Mouse (Mus musculus) stomach, embryonic 15.5 days (tissue): ENCODE results near the gene Cox6a2. TPM values are rescaled to one million over a fixed set of nuclear protein-coding genes. Genes with fewer than 3 reads are reported as not detected.

Source experiments
- ATAC-seq: fragments of 200-750 bp; cut with Nextera tagmentation; 2 replicates; pipeline ENCODE4 v1.8.0; 2017; ENCODE audit warnings: low read depth, moderate number of reproducible peaks, moderate TSS enrichment; ENCODE audit not compliant: insufficient read depth, low FRiP score
- H3K27ac ChIP-seq: fragments of 300-500 bp; sonication (generic); 2 replicates; pipeline ENCODE4 v1.5.1; 2015; ENCODE audit warnings: mild to moderate bottlenecking, inconsistent platforms
- H3K27me3 ChIP-seq: fragments of 300-500 bp; sonication (generic); replicated peaks from 2 replicates; pipeline ENCODE4 v1.6.1; 2015; ENCODE audit warnings: inconsistent platforms
- H3K36me3 ChIP-seq: fragments of 300-500 bp; sonication (generic); 2 replicates; pipeline ENCODE4 v1.6.1; 2015; ENCODE audit warnings: inconsistent platforms
- H3K4me1 ChIP-seq: fragments of 300-500 bp; sonication (generic); 2 replicates; pipeline ENCODE4 v1.6.1; 2015; ENCODE audit warnings: inconsistent platforms
- H3K4me2 ChIP-seq: fragments of 300-500 bp; sonication (generic); 2 replicates; pipeline ENCODE4 v1.6.1; 2015; ENCODE audit warnings: mild to moderate bottlenecking, inconsistent platforms
- H3K4me3 ChIP-seq: fragments of 300-500 bp; sonication (generic); replicated peaks from 2 replicates; pipeline ENCODE4 v1.5.1; 2015; ENCODE audit warnings: inconsistent platforms
- H3K9ac ChIP-seq: fragments of 300-500 bp; sonication (generic); 2 replicates; pipeline ENCODE4 v1.6.1; 2015; ENCODE audit warnings: inconsistent platforms
- H3K9me3 ChIP-seq: fragments of 300-500 bp; sonication (generic); 2 replicates; pipeline ENCODE4 v1.6.1; 2016; ENCODE audit warnings: inconsistent platforms
- WGBS: fragments of 180-500 bp; shearing (Covaris S2); methylation state at CpG from one replicate; pipeline ENCODE4 v1.1.7; 2015; 5-methylcytosine and 5-hydroxymethylcytosine counted together
- polyA plus RNA-seq: library from polyadenylated mRNA; unstranded; fragments of >200 nt; fragmentation: Nextera tagmentation; extraction: Ambion mirVana; gene quantifications from 2 replicates; pipeline ENCODE4 v1.2.1, GENCODE M21; 2015

Cox6a2 gene
- polyA plus RNA-seq, 1 experiment from 2014 or later = 1.0 TPM

DNA sequence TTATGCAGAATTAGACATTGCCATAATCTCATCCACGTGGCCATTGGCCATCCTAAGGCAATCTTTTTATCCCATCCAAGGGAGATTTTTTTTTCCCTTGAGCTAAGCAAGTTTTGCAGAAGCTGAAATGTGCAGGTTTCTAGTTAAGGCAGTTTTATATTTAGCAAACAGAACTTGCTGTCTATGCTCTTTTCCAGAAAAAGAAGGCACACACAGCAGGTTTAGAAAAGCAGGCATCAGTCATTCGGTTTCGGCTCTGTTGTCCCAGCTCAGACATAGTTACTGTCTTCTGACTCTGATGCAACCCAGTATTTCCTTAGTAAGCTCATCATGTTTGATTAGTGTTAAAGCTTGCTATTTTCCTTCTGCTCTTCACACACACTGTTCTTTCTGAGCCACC lies 14.7 kb upstream of the Cox6a2 start:
- H3K27me3 ChIP-seq = no peaks in the 10 kb centered on the region
- ATAC-seq = no peak
- no peak overlapping the region for H3K4me2 ChIP-seq
- no peak overlapping the region for H3K9ac ChIP-seq
- no peaks in the 10 kb centered on the region for H3K4me1 ChIP-seq
- 89% methylated on average over 3 of the region's 3 CpGs for WGBS
- H3K4me3 ChIP-seq = no peak overlapping the region
- H3K9me3 ChIP-seq = no peaks in the 10 kb centered on the region
- no peak overlapping the region for H3K27ac ChIP-seq
- no peaks in the 10 kb centered on the region for H3K36me3 ChIP-seq

GRCm38 (mm10) chr7:128219952-128220351 lies 13.8 kb upstream of the Cox6a2 start:
- Histone ChIP-seq H3K9me3 (no peaks in the 10 kb centered on the region), H3K27me3 (no peaks in the 10 kb centered on the region), H3K4me2 (no peak overlapping the region), H3K9ac (no peak overlapping the region), H3K4me3 (no peak overlapping the region), H3K36me3 (no peaks in the 10 kb centered on the region), H3K4me1 (no peaks in the 10 kb centered on the region), H3K27ac (no peak overlapping the region)
- 77% methylated on average over 4 of the region's 4 CpGs for WGBS
- ATAC-seq = no peak

- H3K4me2 ChIP-seq = no peak overlapping the region
- H3K36me3 ChIP-seq = no peaks in the 10 kb centered on the region
- no peaks in the 10 kb centered on the region for H3K27me3 ChIP-seq
- H3K9ac ChIP-seq = no peak overlapping the region
- no peak overlapping the region for H3K4me3 ChIP-seq
- H3K4me1 ChIP-seq = no peaks in the 10 kb centered on the region
- H3K27ac ChIP-seq = no peak overlapping the region
- ATAC-seq = no peak
- no peaks in the 10 kb centered on the region for H3K9me3 ChIP-seq
- WGBS = 32% methylated on average over 3 of the region's 3 CpGs
Measured at GRCm38 (mm10) chr7:128209826-128210225, 3.6 kb upstream of the Cox6a2 start.

GRCm38 (mm10) chr7:128208187-128208586 lies 2.0 kb upstream of the Cox6a2 start:
- H3K4me2 ChIP-seq = no peak overlapping the region
- H3K36me3 ChIP-seq = no peaks in the 10 kb centered on the region
- H3K4me1 ChIP-seq = no peaks in the 10 kb centered on the region
- no peak overlapping the region for H3K27ac ChIP-seq
- WGBS = 7% methylated on average over 4 of the region's 4 CpGs
- no peaks in the 10 kb centered on the region for H3K27me3 ChIP-seq
- no peak for ATAC-seq
- no peak overlapping the region for H3K9ac ChIP-seq
- no peak overlapping the region for H3K4me3 ChIP-seq
- no peaks in the 10 kb centered on the region for H3K9me3 ChIP-seq

DNA sequence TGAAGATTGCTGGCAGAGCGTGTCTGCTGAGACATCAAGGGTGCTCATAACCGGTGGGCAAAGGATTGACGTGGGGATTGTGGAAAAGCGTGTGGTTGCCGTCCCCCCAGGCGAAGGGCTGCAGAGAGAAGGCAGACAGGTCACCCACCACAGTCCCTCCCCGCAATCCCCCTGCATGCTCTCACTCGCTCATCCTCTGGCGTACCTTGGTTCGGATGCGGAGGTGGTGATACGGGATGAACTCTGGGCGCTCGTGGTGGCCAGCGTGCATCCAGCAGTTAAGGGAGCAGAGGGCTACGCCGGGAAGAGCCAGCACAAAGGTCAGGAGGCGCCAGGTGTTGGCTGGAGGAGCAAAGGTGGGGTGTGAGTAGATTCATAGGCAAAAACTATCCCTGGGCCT lies 492 bp downstream of the Cox6a2 start:
- no peaks in the 10 kb centered on the region for H3K4me1 ChIP-seq
- no peak overlapping the region for H3K9ac ChIP-seq
- ATAC-seq = no peak
- no peak overlapping the region for H3K4me2 ChIP-seq
- H3K9me3 ChIP-seq = no peaks in the 10 kb centered on the region
- no peak overlapping the region for H3K4me3 ChIP-seq
- H3K36me3 ChIP-seq = no peaks in the 10 kb centered on the region
- no peak overlapping the region for H3K27ac ChIP-seq
- no peaks in the 10 kb centered on the region for H3K27me3 ChIP-seq
- WGBS = 84% methylated on average over 18 of the region's 18 CpGs

DNA sequence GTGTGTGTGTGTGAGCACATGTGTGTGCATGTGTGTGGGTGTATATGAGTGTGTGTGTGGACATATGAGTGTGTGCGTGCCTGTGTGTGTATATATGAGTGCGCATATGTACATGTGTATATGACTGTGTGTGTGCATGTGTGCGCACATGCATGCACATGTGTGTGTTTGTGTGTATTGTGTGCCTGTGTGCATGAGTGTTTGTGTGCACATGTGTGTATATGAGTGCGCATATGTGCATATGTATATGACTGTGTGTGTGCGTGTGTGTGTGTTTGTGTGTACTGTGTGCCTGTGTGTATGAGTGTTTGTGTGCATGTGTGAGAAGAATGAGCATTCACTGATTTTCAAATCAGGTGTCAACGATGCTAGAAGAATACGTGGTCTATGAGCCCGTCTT lies 2.0 kb downstream of the Cox6a2 start:
- Histone ChIP-seq H3K27ac (no peak overlapping the region), H3K4me2 (no peak overlapping the region), H3K4me3 (no peak overlapping the region), H3K9me3 (no peaks in the 10 kb centered on the region), H3K36me3 (no peaks in the 10 kb centered on the region), H3K4me1 (no peaks in the 10 kb centered on the region), H3K27me3 (no peaks in the 10 kb centered on the region), H3K9ac (no peak overlapping the region)
- no peak for ATAC-seq
- 90% methylated on average over 8 of the region's 8 CpGs for WGBS

DNA sequence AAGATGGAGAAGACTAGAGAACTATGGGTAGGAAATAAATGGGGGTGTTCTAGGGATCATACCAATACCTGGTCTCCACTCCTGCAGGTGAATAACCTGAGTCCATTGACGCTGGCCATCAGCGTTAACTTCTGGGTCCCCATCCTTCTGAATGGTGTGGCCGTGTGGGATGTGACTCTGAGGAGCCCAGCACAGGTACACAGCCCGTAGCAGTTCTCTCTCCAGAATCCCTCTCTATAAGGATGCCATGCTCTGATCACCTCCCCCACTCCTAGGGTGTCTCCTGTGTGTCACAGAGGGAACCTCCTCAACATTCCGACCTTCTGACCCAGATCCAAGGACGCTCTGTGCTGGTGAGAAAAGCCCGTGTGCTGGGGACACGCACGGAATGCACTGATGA lies 3.1 kb downstream of the Cox6a2 start:
- no peaks in the 10 kb centered on the region for H3K4me1 ChIP-seq
- no peaks in the 10 kb centered on the region for H3K27me3 ChIP-seq
- no peak overlapping the region for H3K9ac ChIP-seq
- H3K4me3 ChIP-seq = no peak overlapping the region
- H3K27ac ChIP-seq = no peak overlapping the region
- ATAC-seq = no peak
- H3K9me3 ChIP-seq = no peaks in the 10 kb centered on the region
- no peak overlapping the region for H3K4me2 ChIP-seq
- H3K36me3 ChIP-seq = no peaks in the 10 kb centered on the region
- 69% methylated on average over 9 of the region's 9 CpGs for WGBS

GRCm38 (mm10) chr7:128201607-128202006 lies 4.6 kb downstream of the Cox6a2 start:
- no peaks in the 10 kb centered on the region for H3K4me1 ChIP-seq
- no peak overlapping the region for H3K4me3 ChIP-seq
- no peaks in the 10 kb centered on the region for H3K9me3 ChIP-seq
- no peak overlapping the region for H3K9ac ChIP-seq
- 86% methylated on average over 9 of the region's 9 CpGs for WGBS
- ATAC-seq = no peak
- no peak overlapping the region for H3K27ac ChIP-seq
- no peaks in the 10 kb centered on the region for H3K27me3 ChIP-seq
- H3K4me2 ChIP-seq = no peak overlapping the region
- no peaks in the 10 kb centered on the region for H3K36me3 ChIP-seq

DNA sequence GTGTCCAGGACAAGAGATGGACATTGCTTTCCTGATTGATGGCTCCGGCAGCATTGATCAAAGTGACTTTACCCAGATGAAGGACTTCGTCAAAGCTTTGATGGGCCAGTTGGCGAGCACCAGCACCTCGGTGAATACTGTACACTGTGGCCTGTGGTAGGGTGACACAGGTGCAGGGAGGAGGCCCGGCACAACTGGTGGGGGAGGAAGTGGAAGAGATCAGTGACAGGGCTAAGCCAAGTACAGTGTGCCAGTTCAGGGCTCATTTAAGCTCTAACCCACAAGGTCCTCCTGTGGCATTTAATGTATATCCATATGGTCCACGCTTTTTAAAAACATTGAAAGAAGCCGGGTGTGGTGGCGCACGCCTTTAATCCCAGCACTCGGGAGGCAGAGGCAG lies 24.5 kb downstream of the Cox6a2 start:
- ATAC-seq = no peak
- H3K9me3 ChIP-seq = no peaks in the 10 kb centered on the region
- no peak overlapping the region for H3K4me3 ChIP-seq
- H3K9ac ChIP-seq = no peak overlapping the region
- H3K4me1 ChIP-seq = no peaks in the 10 kb centered on the region
- H3K36me3 ChIP-seq = no peaks in the 10 kb centered on the region
- H3K4me2 ChIP-seq = no peak overlapping the region
- H3K27ac ChIP-seq = no peak overlapping the region
- WGBS = 91% methylated on average over 10 of the region's 10 CpGs
- no peaks in the 10 kb centered on the region for H3K27me3 ChIP-seq

- 62% methylated on average over 6 of the region's 6 CpGs for WGBS
- Histone ChIP-seq H3K36me3 (no peaks in the 10 kb centered on the region), H3K4me1 (no peaks in the 10 kb centered on the region), H3K27ac (no peak overlapping the region), H3K4me2 (no peak overlapping the region), H3K9ac (no peak overlapping the region), H3K9me3 (no peaks in the 10 kb centered on the region), H3K27me3 (no peaks in the 10 kb centered on the region), H3K4me3 (no peak overlapping the region)
- ATAC-seq = no peak
Measured at GRCm38 (mm10) chr7:128180546-128180945, 25.6 kb downstream of the Cox6a2 start.

DNA sequence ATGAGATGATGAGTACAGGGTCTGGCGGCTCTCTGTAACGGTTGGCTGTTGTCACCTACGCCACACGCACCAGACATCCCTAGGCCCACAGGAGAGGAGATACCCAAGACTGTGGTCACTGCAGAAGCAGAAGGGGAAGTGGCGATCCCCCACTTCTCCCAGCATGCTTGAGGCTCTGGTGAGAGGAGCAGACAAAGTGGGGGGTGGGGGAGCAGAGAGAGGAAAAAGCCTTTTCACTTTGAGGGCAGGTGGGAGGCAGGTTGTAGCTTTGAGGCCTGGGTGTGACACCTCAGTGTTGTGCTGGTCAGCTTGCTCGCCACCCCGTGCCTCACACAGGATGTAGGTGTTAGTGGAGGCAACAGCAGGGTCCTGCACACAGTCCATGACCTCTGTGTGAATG lies 26.1 kb downstream of the Cox6a2 start:
- Histone ChIP-seq H3K36me3 (no peaks in the 10 kb centered on the region), H3K9me3 (no peaks in the 10 kb centered on the region), H3K9ac (no peak overlapping the region), H3K4me1 (no peaks in the 10 kb centered on the region), H3K27ac (no peak overlapping the region), H3K4me3 (no peak overlapping the region), H3K4me2 (no peak overlapping the region), H3K27me3 (no peaks in the 10 kb centered on the region)
- 61% methylated on average over 7 of the region's 7 CpGs for WGBS
- ATAC-seq = no peak

DNA sequence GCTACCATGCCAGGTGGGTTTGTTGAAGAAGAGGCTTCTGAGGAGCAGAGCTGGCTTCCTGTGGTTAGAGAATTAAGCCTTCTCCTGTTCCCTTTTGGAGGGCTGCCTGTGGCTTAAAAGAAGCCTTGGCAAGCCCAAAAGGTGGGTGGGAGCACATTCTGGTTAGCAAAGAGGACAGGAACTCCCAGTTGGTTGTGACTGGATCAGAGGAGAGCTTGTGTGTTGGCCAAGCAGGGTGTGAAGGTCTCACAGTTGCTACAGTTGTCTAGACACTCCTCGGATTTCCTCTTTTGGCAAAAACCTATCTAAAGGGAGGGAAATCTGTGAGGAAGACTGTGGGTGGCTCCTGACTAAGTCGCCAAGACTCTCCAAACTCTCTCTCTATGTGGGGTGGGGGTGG lies 27.8 kb downstream of the Cox6a2 start:
- Histone ChIP-seq H3K9ac (no peak overlapping the region), H3K27me3 (no peaks in the 10 kb centered on the region)
- 55% methylated on average over 2 of the region's 2 CpGs for WGBS

DNA sequence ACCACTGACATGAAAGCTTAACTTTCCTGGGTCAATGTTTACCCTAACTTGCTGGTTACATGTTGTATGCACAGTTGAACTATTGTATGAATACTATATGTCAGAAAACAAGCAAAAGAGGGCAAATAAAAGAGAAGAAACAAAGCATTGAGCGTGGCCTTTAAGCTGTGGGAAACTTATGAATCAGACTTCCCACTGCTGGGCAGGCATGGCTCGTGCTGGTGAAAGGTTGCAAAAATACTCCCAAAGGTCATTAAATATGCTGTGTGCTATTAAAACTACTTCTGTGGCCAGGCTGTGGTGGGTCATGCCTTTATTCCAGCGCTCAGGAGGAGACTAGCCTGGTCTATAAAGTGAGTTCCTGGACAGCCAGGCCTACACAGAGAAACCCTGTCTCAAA lies 36.2 kb downstream of the Cox6a2 start:
- no peak overlapping the region for H3K4me2 ChIP-seq
- 64% methylated on average over 3 of the region's 3 CpGs for WGBS
- H3K27me3 ChIP-seq = no peaks in the 10 kb centered on the region
- no peak overlapping the region for H3K4me3 ChIP-seq
- no peak overlapping the region for H3K9ac ChIP-seq
- no peaks in the 10 kb centered on the region for H3K36me3 ChIP-seq
- no peaks in the 10 kb centered on the region for H3K9me3 ChIP-seq
- H3K27ac ChIP-seq = no peak overlapping the region
- no peak for ATAC-seq
- H3K4me1 ChIP-seq = no peaks in the 10 kb centered on the region

More for the DNA sequence above, 27.8 kb downstream of the Cox6a2 start:
- Histone ChIP-seq H3K27ac (no peak overlapping the region), H3K4me1 (no peaks in the 10 kb centered on the region), H3K36me3 (no peaks in the 10 kb centered on the region), H3K9me3 (no peaks in the 10 kb centered on the region), H3K4me3 (no peak overlapping the region), H3K4me2 (no peak overlapping the region)
- no peak for ATAC-seq
